Mouse (Mus musculus) ES-E14 (cell line): Measurements from ENCODE around the gene Sarnp. TPM values are rescaled to one million over a fixed set of nuclear protein-coding genes. Genes with fewer than 3 reads are reported as not detected.

ENCODE experiments used
- DNase-seq: peaks from one replicate; pipeline ENCODE4 v3.0.0-alpha.2; 2013; ENCODE audit warnings: low read depth, low spot score
- H3K27ac ChIP-seq: 2 replicates; pipeline ENCODE4 v1.5.1; 2012; ENCODE audit warnings: low read depth, mild to moderate bottlenecking, low read length, moderate library complexity, mixed read lengths; ENCODE audit not compliant: poor library complexity, insufficient read depth, severe bottlenecking
- H3K36me3 ChIP-seq: 2 replicates; pipeline ENCODE4 v1.6.1; 2012; ENCODE audit warnings: mild to moderate bottlenecking, low read length, moderate library complexity, mixed read lengths; ENCODE audit not compliant: control insufficient read depth, poor library complexity, insufficient read depth, severe bottlenecking
- H3K4me1 ChIP-seq, 2 experiments: fragments of 150-350 bp in 1 of 2; sonication (generic) in 1 of 2; 2 replicates each; pipeline ENCODE4 v1.6.1; 2012; ENCODE audit warnings: low read length in 2 of 2, mild to moderate bottlenecking in 1 of 2, mixed read lengths in 1 of 2; ENCODE audit not compliant: control insufficient read depth in 2 of 2, insufficient read depth in 2 of 2, poor library complexity in 1 of 2
- H3K4me3 ChIP-seq, 2 experiments: fragments of 150-350 bp in 1 of 2; sonication (generic) in 1 of 2; 2 replicates each; pipeline ENCODE4 v1.5.1; 2012; ENCODE audit warnings: low read length in 2 of 2, low read depth in 1 of 2, mild to moderate bottlenecking in 1 of 2, mixed read lengths in 1 of 2; ENCODE audit not compliant: insufficient read depth in 1 of 2, poor library complexity in 1 of 2, severe bottlenecking in 1 of 2
- H3K9ac ChIP-seq: 2 replicates; pipeline ENCODE4 v1.6.1; 2012; ENCODE audit warnings: low read depth, mild to moderate bottlenecking, low read length, mixed read lengths; ENCODE audit not compliant: poor library complexity, insufficient read depth, severe bottlenecking
- H3K9me3 ChIP-seq: fragments of 150-350 bp; sonication (generic); 2 replicates; pipeline ENCODE4 v1.6.1; 2012; ENCODE audit warnings: low read depth, mild to moderate bottlenecking, low read length; ENCODE audit not compliant: control insufficient read depth, insufficient read depth
- CHD2 ChIP-seq: IDR thresholded peaks from 2 replicates; pipeline ENCODE4 v1.6.1; 2014; ENCODE audit warnings: mild to moderate bottlenecking, low read depth, low read length, inconsistent platforms
- HCFC1 ChIP-seq: IDR thresholded peaks from 2 replicates; pipeline ENCODE4 v1.6.1; 2012; ENCODE audit warnings: low read length, inconsistent platforms, borderline replicate concordance; ENCODE audit not compliant: insufficient read depth
- MAFK ChIP-seq: IDR thresholded peaks from 2 replicates; pipeline ENCODE4 v1.6.1; 2014; ENCODE audit warnings: mild to moderate bottlenecking, low read depth, low read length, inconsistent platforms; ENCODE audit not compliant: insufficient read depth
- ZC3H11A ChIP-seq: IDR thresholded peaks from 2 replicates; pipeline ENCODE4 v1.6.1; 2012; ENCODE audit warnings: low read depth, mild to moderate bottlenecking, inconsistent platforms, low read length, borderline replicate concordance
- ZNF384 ChIP-seq: IDR thresholded peaks from 2 replicates; pipeline ENCODE4 v1.6.1; 2012; ENCODE audit warnings: low read depth, low read length, inconsistent platforms
- in situ Hi-C, 2 experiments: fragments of 600-800 bp; cut with MboI; formaldehyde crosslinking; loops; one replicate each; pipeline ENCODE4 v1.15.1; 2025; ENCODE audit warnings: low sequenced_read_pairs in 2 of 2, inconsistent platforms in 1 of 2; ENCODE audit not compliant: unreplicated experiment in 2 of 2
- total RNA-seq: library from RNA; depleted of rRNA; stranded (reverse); fragments of 300-350 nt; gene quantifications from 2 replicates; pipeline ENCODE4 v1.2.3, GENCODE M21; 2012

Gene Sarnp
- total RNA-seq, 1 experiment, result 101 TPM

- H3K4me1 ChIP-seq, result peaks cover 6 to 17% of the 10 kb centered on the region in 2 experiments; a peak in 2 of 4 replicates
- H3K9me3 ChIP-seq, result no peaks in the 10 kb centered on the region
- H3K27ac ChIP-seq, result no peak within 1 kb of the TSS
- no peak for DNase-seq
- peaks cover 5% of the 10 kb centered on the region; the same call in 1 of the 2 replicates for H3K36me3 ChIP-seq
- in situ Hi-C loops, result loop anchor here in 1 of 2 experiments (10.0 kb wide), 1 partner anchor 157 kb away; no protein-coding TSS in a partner anchor
- peak within 1 kb of the TSS; percentile 72 for H3K9ac ChIP-seq
- TF ChIP-seq MAFK (no peak), HCFC1 (no peak), ZC3H11A (no peak), CHD2 (no peak), ZNF384 (no peak)
- peak within 1 kb of the TSS; percentile 84 to 85 for H3K4me3 ChIP-seq
Measured at GRCm38 (mm10) chr10:128891296-128892094, 74.4 kb downstream of the Sarnp start, which contains the start of gene Gdf11. Gene Gdf11 (minus strand): TSS chr10:128891718.

- Histone ChIP-seq H3K9ac (no peak overlapping the region), H3K4me3 (peak overlapping the region; percentile 82 to 84), H3K36me3 (peaks cover 5% of the 10 kb centered on the region; the same call in 1 of the 2 replicates), H3K27ac (no peak overlapping the region), H3K9me3 (no peaks in the 10 kb centered on the region), H3K4me1 (peaks cover 6 to 20% of the 10 kb centered on the region in 2 experiments; a peak in 2 of 4 replicates)
- TF ChIP-seq MAFK, result no peak
- no peak for TF ChIP-seq ZC3H11A
- no peak for TF ChIP-seq ZNF384
- TF ChIP-seq HCFC1, result no peak
- no peak for TF ChIP-seq CHD2
- in situ Hi-C loops, result loop anchor here in 1 of 2 experiments (10.0 kb wide), 1 partner anchor 157 kb away; no protein-coding TSS in a partner anchor
- no peak for DNase-seq
Measured at GRCm38 (mm10) chr10:128892246-128892645, 75.1 kb downstream of the Sarnp start.

GRCm38 (mm10) chr10:128895437-128895836, 78.3 kb downstream of the Sarnp start:
- in situ Hi-C loops, result loop anchor here in 1 of 2 experiments (10.0 kb wide), 1 partner anchor 161 kb away; no protein-coding TSS in a partner anchor
- H3K4me3 ChIP-seq, result peak overlapping the region; percentile 1 to 44; a peak in 3 of 4 replicates
- H3K9ac ChIP-seq, result no peak overlapping the region

DNA sequence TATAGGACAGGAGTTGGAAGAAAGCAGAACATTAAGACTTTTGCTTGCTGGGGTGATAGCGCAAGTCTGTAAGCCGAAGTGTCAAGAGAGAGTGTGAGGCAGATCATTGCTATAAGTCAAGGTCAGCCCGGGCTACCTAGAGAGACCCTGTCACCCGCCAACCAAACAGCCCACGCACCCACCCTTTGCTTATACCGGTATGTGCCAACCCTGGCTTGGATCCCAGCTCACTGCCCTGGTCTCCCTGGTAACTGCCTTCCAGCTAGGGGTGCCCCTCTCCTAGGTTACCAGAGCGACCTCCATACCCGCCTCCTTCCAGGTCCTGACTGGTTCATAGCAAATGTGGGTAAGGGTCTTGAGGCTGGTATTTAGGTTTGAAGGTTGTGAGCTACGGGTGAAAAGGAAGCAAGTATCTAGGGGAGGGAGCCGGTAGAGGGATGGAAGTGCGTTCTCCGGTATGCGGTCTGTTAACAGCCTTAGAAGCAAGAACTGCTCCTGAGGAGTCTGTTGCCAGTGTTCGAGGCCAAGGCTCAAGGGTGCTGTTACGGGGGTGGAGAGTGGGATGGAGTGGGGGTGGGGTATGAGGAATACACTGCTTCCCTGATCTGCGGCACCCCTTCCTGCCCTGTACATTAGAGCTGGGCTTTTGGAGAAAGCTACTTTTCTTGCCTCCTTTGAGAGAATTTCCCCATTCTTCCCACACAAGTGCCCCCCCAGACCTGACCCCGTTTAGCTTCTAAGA, 79.0 kb downstream of the Sarnp start:
- H3K36me3 ChIP-seq, result no peaks in the 10 kb centered on the region
- in situ Hi-C loops, result loop anchor here in 1 of 2 experiments (10.0 kb wide), 1 partner anchor 161 kb away; no protein-coding TSS in a partner anchor
- no peak overlapping the region; the same call in 1 of the 2 replicates for H3K9ac ChIP-seq
- no peak overlapping the region for H3K27ac ChIP-seq
- DNase-seq, result no peak
- peak overlapping the region; percentile 1 to 44; a peak in 3 of 4 replicates for H3K4me3 ChIP-seq
- H3K9me3 ChIP-seq, result no peaks in the 10 kb centered on the region
- TF ChIP-seq CHD2 (no peak), ZC3H11A (no peak), MAFK (no peak), HCFC1 (no peak), ZNF384 (no peak)
- peaks cover 0 to 6% of the 10 kb centered on the region in 2 experiments; a peak in 1 of 4 replicates for H3K4me1 ChIP-seq

More at GRCm38 (mm10) chr10:128895437-128895836, 78.3 kb downstream of the Sarnp start:
- no peak for TF ChIP-seq ZNF384
- TF ChIP-seq MAFK, result 0 out of 2 replicates have a peak, but pooled peaks have one; percentile 17
- peak; percentile 91 for TF ChIP-seq ZC3H11A
- TF ChIP-seq CHD2, result no peak
- peak; percentile 42; the same call in 1 of the 2 replicates for TF ChIP-seq HCFC1
- no peaks in the 10 kb centered on the region for H3K36me3 ChIP-seq
- H3K4me1 ChIP-seq, result peaks cover 0 to 8% of the 10 kb centered on the region in 2 experiments; a peak in 2 of 4 replicates
- no peak overlapping the region for H3K27ac ChIP-seq
- H3K9me3 ChIP-seq, result no peaks in the 10 kb centered on the region
- peak; percentile 93 for DNase-seq
